Mouse (Mus musculus) cerebellum, adult 2 months (tissue): Measurements from ENCODE around the gene Ano4. TPM values are rescaled to one million over a fixed set of nuclear protein-coding genes. Genes with fewer than 3 reads are reported as not detected.

ENCODE experiments used
- DNase-seq, 2 experiments: peaks; one replicate each; pipeline ENCODE4 v3.0.0; 2021
- H3K27ac ChIP-seq: fragments of 200-500 bp; 2 replicates; pipeline ENCODE4 v1.5.1; 2012; ENCODE audit warnings: low read length, control low read depth, inconsistent platforms; ENCODE audit not compliant: insufficient read depth
- H3K27me3 ChIP-seq: fragments of 200-500 bp; 2 replicates; pipeline ENCODE4 v1.6.1; 2012; ENCODE audit warnings: inconsistent platforms, mild to moderate bottlenecking, low read length, moderate library complexity; ENCODE audit not compliant: control insufficient read depth, insufficient read depth
- H3K4me1 ChIP-seq: fragments of 200-500 bp; 2 replicates; pipeline ENCODE4 v1.6.1; 2011; ENCODE audit warnings: low read length; ENCODE audit not compliant: control insufficient read depth, insufficient read depth
- H3K4me3 ChIP-seq: fragments of 200-500 bp; replicated peaks from 2 replicates; pipeline ENCODE3; 2011; ENCODE audit warnings: mild to moderate bottlenecking, low read depth, low read length, control low read depth; ENCODE audit not compliant: insufficient read depth
- CTCF ChIP-seq: fragments of 200-500 bp; IDR thresholded peaks from 2 replicates; pipeline ENCODE4 v1.5.1; 2011; ENCODE audit warnings: low read depth, mild to moderate bottlenecking, control low read depth, low read length, moderate library complexity, borderline replicate concordance; ENCODE audit not compliant: insufficient read depth
- POLR2A ChIP-seq: fragments of 200-500 bp; IDR thresholded peaks from 2 replicates; pipeline ENCODE4 v1.6.1; 2011; ENCODE audit warnings: low read length, control low read depth, borderline replicate concordance; ENCODE audit not compliant: insufficient read depth
- WGBS: fragments of 180-500 bp; shearing (Covaris S2); methylation state at CpG from one replicate; pipeline ENCODE4 v1.1.7; 2018; 5-methylcytosine and 5-hydroxymethylcytosine counted together
- polyA plus RNA-seq: library from polyadenylated mRNA; depleted of rRNA; stranded (reverse); fragments of >200 nt; gene quantifications from 2 replicates; pipeline ENCODE4 v1.2.3, GENCODE M21; 2012

Ano4 gene
- polyA plus RNA-seq, 1 experiment = 17.9 TPM

- no peaks in the 10 kb centered on the region for H3K27me3 ChIP-seq
- WGBS = 96% methylated on average over 1 of the region's 1 CpGs
- no peak for DNase-seq
- TF ChIP-seq POLR2A (no peak), CTCF (no peak)
- no peaks in the 10 kb centered on the region for H3K4me1 ChIP-seq
- H3K27ac ChIP-seq = no peak overlapping the region
- H3K4me3 ChIP-seq = no peak overlapping the region
These were observed 100.8 kb downstream of the Ano4 start for GRCm38 (mm10) chr10:89243808-89244207.

DNA sequence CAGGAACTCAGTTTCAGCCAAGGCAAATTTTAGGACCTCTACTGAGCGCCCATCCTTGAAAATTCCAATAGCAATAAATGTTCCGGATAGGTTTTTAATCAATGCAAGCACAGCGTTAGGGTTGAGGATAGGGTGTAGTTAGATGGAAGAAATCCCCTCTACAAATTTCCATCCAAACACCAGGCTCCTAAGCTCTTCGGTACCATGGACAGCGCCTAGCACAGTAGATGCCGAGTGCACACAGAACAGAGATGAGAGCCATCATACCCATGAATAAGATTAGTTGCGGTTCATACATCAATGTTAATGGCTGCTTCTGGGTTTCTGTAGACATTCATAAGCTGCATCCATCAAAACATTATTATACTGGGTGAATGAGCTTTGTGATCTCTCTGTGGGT lies 120.0 kb downstream of the Ano4 start:
- TF ChIP-seq POLR2A (no peak), CTCF (no peak)
- Histone ChIP-seq H3K27ac (no peak overlapping the region), H3K27me3 (no peaks in the 10 kb centered on the region), H3K4me3 (no peak overlapping the region), H3K4me1 (no peaks in the 10 kb centered on the region)
- WGBS = 59% methylated on average over 7 of the region's 7 CpGs
- DNase-seq = no peak

- no peak for TF ChIP-seq CTCF
- TF ChIP-seq POLR2A = no peak
- no peak for DNase-seq
- H3K27me3 ChIP-seq = no peaks in the 10 kb centered on the region
- 85% methylated on average over 6 of the region's 6 CpGs for WGBS
- H3K4me3 ChIP-seq = no peak overlapping the region
- no peak overlapping the region for H3K27ac ChIP-seq
- H3K4me1 ChIP-seq = no peaks in the 10 kb centered on the region; the same call in 1 of the 2 replicates
These were observed 122.1 kb downstream of the Ano4 start for GRCm38 (mm10) chr10:89222284-89222989.

- Histone ChIP-seq H3K4me1 (no peaks in the 10 kb centered on the region; the same call in 1 of the 2 replicates), H3K27ac (no peak overlapping the region), H3K27me3 (no peaks in the 10 kb centered on the region), H3K4me3 (no peak overlapping the region)
- no peak for TF ChIP-seq CTCF
- TF ChIP-seq POLR2A = no peak
- no peak for DNase-seq
- 20% methylated on average over 6 of the region's 6 CpGs for WGBS
These were observed 128.5 kb downstream of the Ano4 start for GRCm38 (mm10) chr10:89216078-89216477.

- Histone ChIP-seq H3K27ac (no peak overlapping the region), H3K27me3 (no peaks in the 10 kb centered on the region), H3K4me3 (no peak overlapping the region), H3K4me1 (no peaks in the 10 kb centered on the region)
- WGBS = 42% methylated on average over 2 of the region's 2 CpGs
- TF ChIP-seq POLR2A (no peak), CTCF (peak; percentile 38; the same call in 1 of the 2 replicates)
- DNase-seq = peak in 1 of 2 experiments; percentile 14
These were observed 138.7 kb downstream of the Ano4 start for GRCm38 (mm10) chr10:89205858-89206257.

GRCm38 (mm10) chr10:89196444-89196843 lies 148.1 kb downstream of the Ano4 start:
- WGBS = 94% methylated on average over 10 of the region's 10 CpGs
- no peaks in the 10 kb centered on the region for H3K4me1 ChIP-seq
- no peak for DNase-seq
- no peak overlapping the region for H3K27ac ChIP-seq
- no peak overlapping the region for H3K4me3 ChIP-seq
- no peaks in the 10 kb centered on the region for H3K27me3 ChIP-seq
- TF ChIP-seq CTCF (no peak), POLR2A (no peak)

DNA sequence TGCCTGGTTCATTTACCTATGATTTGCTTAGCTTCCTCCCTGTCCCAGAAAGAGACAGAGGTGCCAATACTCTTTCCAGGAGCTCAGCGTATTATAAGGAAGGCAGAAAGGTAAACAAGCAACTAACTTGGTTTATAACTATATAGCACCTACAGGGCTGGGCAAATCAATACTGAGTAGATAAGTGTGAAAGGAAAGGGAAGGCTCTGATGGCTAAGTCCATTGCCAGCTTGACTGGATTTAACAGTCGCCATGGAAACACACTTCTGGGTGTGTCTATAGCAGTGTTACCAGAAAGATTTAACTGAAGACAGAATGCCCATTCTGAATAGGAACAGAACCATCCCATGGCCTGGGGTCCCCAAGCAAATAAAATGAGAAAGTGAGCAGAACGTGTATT lies 149.5 kb downstream of the Ano4 start:
- TF ChIP-seq CTCF = no peak
- no peak for TF ChIP-seq POLR2A
- Histone ChIP-seq H3K27me3 (no peaks in the 10 kb centered on the region), H3K4me1 (no peaks in the 10 kb centered on the region), H3K4me3 (no peak overlapping the region), H3K27ac (no peak overlapping the region)
- no peak for DNase-seq
- WGBS = 74% methylated on average over 3 of the region's 3 CpGs

DNA sequence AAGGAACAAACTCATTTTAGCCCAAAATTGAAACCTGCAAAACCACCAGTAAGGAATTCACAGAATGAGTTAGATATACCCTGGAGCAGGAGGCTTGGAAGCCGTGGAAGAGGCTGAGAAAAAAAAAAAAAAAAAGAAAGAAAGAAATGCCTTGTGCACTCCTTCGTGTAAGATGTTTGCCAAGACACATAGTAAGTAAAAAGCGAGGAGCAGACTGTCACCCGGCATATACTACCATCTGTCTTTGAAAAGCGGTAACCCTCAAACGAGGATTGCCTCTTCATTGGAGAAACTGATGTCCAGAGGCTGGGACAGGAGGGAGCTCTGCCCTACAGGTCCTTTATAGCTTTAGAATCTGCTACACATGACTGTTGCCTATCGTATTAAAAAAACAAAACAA lies 150.1 kb downstream of the Ano4 start:
- WGBS = 39% methylated on average over 7 of the region's 7 CpGs
- DNase-seq = no peak

More for the DNA sequence above, 150.1 kb downstream of the Ano4 start:
- TF ChIP-seq POLR2A = no peak
- TF ChIP-seq CTCF = no peak
- H3K4me3 ChIP-seq = no peak overlapping the region
- no peaks in the 10 kb centered on the region for H3K27me3 ChIP-seq
- H3K27ac ChIP-seq = no peak overlapping the region
- no peaks in the 10 kb centered on the region for H3K4me1 ChIP-seq
